Mouse (Mus musculus): ENCODE measurements at regions not wholly inside any gene's neighbourhood (a gene's known extent, or its start where the extent isn't known, plus 50 kb on each side); places are given as distances from the start of the nearest gene placed in this dataset.
"Not testable (repeated sequence)": the region's sequence is repeated elsewhere in the genome, so short reads cannot be mapped to it uniquely, and the experiment has no call there.

GRCm38 (mm10) chr8:5523281-5523680, 418.1 kb upstream of the Slc10a2 start:
- H3K9me3 ChIP-seq (ENCODE audit: control insufficient read depth, low read length), result no peaks in the 10 kb centered on the region
- 79% methylated on average over 4 of the region's 4 CpGs for WGBS
- no peak overlapping the region for H3K9ac ChIP-seq (ENCODE audit: low read depth, low read length)
- no peak for ATAC-seq
- H3K4me1 ChIP-seq (ENCODE audit: control insufficient read depth, insufficient read depth, low read depth, low read length), result no peaks in the 10 kb centered on the region
- H3K27ac ChIP-seq (ENCODE audit: low read depth, low read length), result no peak overlapping the region
- H3K4me3 ChIP-seq (ENCODE audit: low read length), result no peak overlapping the region
- H3K4me2 ChIP-seq (ENCODE audit: low read length), result no peak overlapping the region
- H3K36me3 ChIP-seq (ENCODE audit: control insufficient read depth, insufficient read depth, low read length), result no peaks in the 10 kb centered on the region
- H3K27me3 ChIP-seq (replicated peaks; ENCODE audit: control insufficient read depth, insufficient read depth, low read length), result no peaks in the 10 kb centered on the region

- Histone ChIP-seq H3K4me3 (ENCODE audit: low read length) (no peak overlapping the region), H3K4me1 (ENCODE audit: control insufficient read depth, insufficient read depth, low read depth, low read length) (no peaks in the 10 kb centered on the region), H3K27ac (ENCODE audit: low read depth, low read length) (no peak overlapping the region), H3K4me2 (ENCODE audit: low read length) (no peak overlapping the region), H3K9ac (ENCODE audit: low read depth, low read length) (no peak overlapping the region), H3K36me3 (ENCODE audit: control insufficient read depth, insufficient read depth, low read length) (no peaks in the 10 kb centered on the region), H3K9me3 (ENCODE audit: control insufficient read depth, low read length) (no peaks in the 10 kb centered on the region), H3K27me3 (replicated peaks; ENCODE audit: control insufficient read depth, insufficient read depth, low read length) (no peaks in the 10 kb centered on the region)
- ATAC-seq, result no peak
- 89% methylated on average over 2 of the region's 2 CpGs for WGBS
Measured at GRCm38 (mm10) chr8:5495861-5496260, 390.7 kb upstream of the Slc10a2 start.

- no peak overlapping the region for H3K9ac ChIP-seq (ENCODE audit: low read depth, low read length)
- no peaks in the 10 kb centered on the region for H3K9me3 ChIP-seq (ENCODE audit: control insufficient read depth, low read length)
- no peaks in the 10 kb centered on the region for H3K4me1 ChIP-seq (ENCODE audit: control insufficient read depth, insufficient read depth, low read depth, low read length)
- no peak for ATAC-seq
- no peak overlapping the region for H3K4me2 ChIP-seq (ENCODE audit: low read length)
- no peaks in the 10 kb centered on the region for H3K27me3 ChIP-seq (replicated peaks; ENCODE audit: control insufficient read depth, insufficient read depth, low read length)
- H3K27ac ChIP-seq (ENCODE audit: low read depth, low read length), result no peak overlapping the region
- 92% methylated on average over 3 of the region's 3 CpGs for WGBS
- no peak overlapping the region for H3K4me3 ChIP-seq (ENCODE audit: low read length)
- no peaks in the 10 kb centered on the region for H3K36me3 ChIP-seq (ENCODE audit: control insufficient read depth, insufficient read depth, low read length)
Measured at GRCm38 (mm10) chr8:5490491-5490890, 385.3 kb upstream of the Slc10a2 start.

GRCm38 (mm10) chr8:5482938-5483337, 377.8 kb upstream of the Slc10a2 start:
- Histone ChIP-seq H3K4me3 (ENCODE audit: low read length) (no peak overlapping the region), H3K27ac (ENCODE audit: low read depth, low read length) (no peak overlapping the region), H3K27me3 (replicated peaks; ENCODE audit: control insufficient read depth, insufficient read depth, low read length) (no peaks in the 10 kb centered on the region), H3K9me3 (ENCODE audit: control insufficient read depth, low read length) (no peaks in the 10 kb centered on the region), H3K36me3 (ENCODE audit: control insufficient read depth, insufficient read depth, low read length) (no peaks in the 10 kb centered on the region), H3K4me1 (ENCODE audit: control insufficient read depth, insufficient read depth, low read depth, low read length) (no peaks in the 10 kb centered on the region), H3K4me2 (ENCODE audit: low read length) (no peak overlapping the region), H3K9ac (ENCODE audit: low read depth, low read length) (no peak overlapping the region)
- ATAC-seq, result no peak
- WGBS, result 90% methylated on average over 1 of the region's 1 CpGs

GRCm38 (mm10) chr8:5472999-5473398, 367.8 kb upstream of the Slc10a2 start:
- no peak overlapping the region for H3K9ac ChIP-seq (ENCODE audit: low read depth, low read length)
- no peaks in the 10 kb centered on the region for H3K27me3 ChIP-seq (replicated peaks; ENCODE audit: control insufficient read depth, insufficient read depth, low read length)
- no peaks in the 10 kb centered on the region for H3K9me3 ChIP-seq (ENCODE audit: control insufficient read depth, low read length)
- H3K4me3 ChIP-seq (ENCODE audit: low read length), result no peak overlapping the region
- no peak overlapping the region for H3K4me2 ChIP-seq (ENCODE audit: low read length)
- no peak overlapping the region for H3K27ac ChIP-seq (ENCODE audit: low read depth, low read length)
- H3K4me1 ChIP-seq (ENCODE audit: control insufficient read depth, insufficient read depth, low read depth, low read length), result no peaks in the 10 kb centered on the region
- no peaks in the 10 kb centered on the region for H3K36me3 ChIP-seq (ENCODE audit: control insufficient read depth, insufficient read depth, low read length)
- 0 out of 2 replicates have a peak, but pooled peaks have one; percentile 58 for ATAC-seq

- H3K27ac ChIP-seq (ENCODE audit: low read depth, low read length), result no peak overlapping the region
- H3K4me1 ChIP-seq (ENCODE audit: control insufficient read depth, insufficient read depth, low read depth, low read length), result no peaks in the 10 kb centered on the region
- no peak overlapping the region for H3K4me3 ChIP-seq (ENCODE audit: low read length)
- no peak overlapping the region for H3K4me2 ChIP-seq (ENCODE audit: low read length)
- no peaks in the 10 kb centered on the region for H3K9me3 ChIP-seq (ENCODE audit: control insufficient read depth, low read length)
- H3K27me3 ChIP-seq (replicated peaks; ENCODE audit: control insufficient read depth, insufficient read depth, low read length), result no peaks in the 10 kb centered on the region
- 93% methylated on average over 1 of the region's 1 CpGs for WGBS
- H3K36me3 ChIP-seq (ENCODE audit: control insufficient read depth, insufficient read depth, low read length), result no peaks in the 10 kb centered on the region
- no peak for ATAC-seq
- no peak overlapping the region for H3K9ac ChIP-seq (ENCODE audit: low read depth, low read length)
Measured at GRCm38 (mm10) chr8:5472582-5472981, 367.4 kb upstream of the Slc10a2 start.

GRCm38 (mm10) chr8:5457619-5458018, 352.5 kb upstream of the Slc10a2 start:
- WGBS, result 89% methylated on average over 1 of the region's 1 CpGs
- no peak overlapping the region for H3K9ac ChIP-seq (ENCODE audit: low read depth, low read length)
- no peak overlapping the region for H3K4me2 ChIP-seq (ENCODE audit: low read length)
- H3K36me3 ChIP-seq (ENCODE audit: control insufficient read depth, insufficient read depth, low read length), result no peaks in the 10 kb centered on the region
- ATAC-seq, result no peak
- H3K27me3 ChIP-seq (replicated peaks; ENCODE audit: control insufficient read depth, insufficient read depth, low read length), result no peaks in the 10 kb centered on the region
- no peaks in the 10 kb centered on the region for H3K4me1 ChIP-seq (ENCODE audit: control insufficient read depth, insufficient read depth, low read depth, low read length)
- no peaks in the 10 kb centered on the region for H3K9me3 ChIP-seq (ENCODE audit: control insufficient read depth, low read length)
- H3K27ac ChIP-seq (ENCODE audit: low read depth, low read length), result no peak overlapping the region
- H3K4me3 ChIP-seq (ENCODE audit: low read length), result no peak overlapping the region

GRCm38 (mm10) chr8:5453469-5453868, 348.3 kb upstream of the Slc10a2 start:
- H3K4me1 ChIP-seq (ENCODE audit: control insufficient read depth, insufficient read depth, low read depth, low read length), result no peaks in the 10 kb centered on the region
- H3K36me3 ChIP-seq (ENCODE audit: control insufficient read depth, insufficient read depth, low read length), result no peaks in the 10 kb centered on the region
- no peaks in the 10 kb centered on the region for H3K9me3 ChIP-seq (ENCODE audit: control insufficient read depth, low read length)
- no peak overlapping the region for H3K9ac ChIP-seq (ENCODE audit: low read depth, low read length)
- no peak overlapping the region for H3K4me2 ChIP-seq (ENCODE audit: low read length)
- H3K4me3 ChIP-seq (ENCODE audit: low read length), result no peak overlapping the region
- no peaks in the 10 kb centered on the region for H3K27me3 ChIP-seq (replicated peaks; ENCODE audit: control insufficient read depth, insufficient read depth, low read length)
- ATAC-seq, result no peak
- WGBS, result 92% methylated on average over 4 of the region's 4 CpGs
- no peak overlapping the region for H3K27ac ChIP-seq (ENCODE audit: low read depth, low read length)

- WGBS, result 89% methylated on average over 5 of the region's 5 CpGs
- not testable (repeated sequence) for ATAC-seq; H3K4me2 ChIP-seq (ENCODE audit: low read length)
Measured at GRCm38 (mm10) chr8:5442243-5442642, 337.1 kb upstream of the Slc10a2 start.

GRCm38 (mm10) chr8:5440404-5440803, 335.3 kb upstream of the Slc10a2 start:
- H3K36me3 ChIP-seq (ENCODE audit: control insufficient read depth, insufficient read depth, low read length); H3K4me3 ChIP-seq (ENCODE audit: low read length); H3K4me2 ChIP-seq (ENCODE audit: low read length); ATAC-seq; H3K4me1 ChIP-seq (ENCODE audit: control insufficient read depth, insufficient read depth, low read depth, low read length); H3K9me3 ChIP-seq (ENCODE audit: control insufficient read depth, low read length); H3K9ac ChIP-seq (ENCODE audit: low read depth, low read length); H3K27me3 ChIP-seq (replicated peaks; ENCODE audit: control insufficient read depth, insufficient read depth, low read length); H3K27ac ChIP-seq (ENCODE audit: low read depth, low read length): not testable (repeated sequence)
- WGBS, result 94% methylated on average over 3 of the region's 3 CpGs

More at GRCm38 (mm10) chr8:5442243-5442642, 337.1 kb upstream of the Slc10a2 start:
- not testable (repeated sequence) for H3K36me3 ChIP-seq (ENCODE audit: control insufficient read depth, insufficient read depth, low read length); H3K27ac ChIP-seq (ENCODE audit: low read depth, low read length); H3K27me3 ChIP-seq (replicated peaks; ENCODE audit: control insufficient read depth, insufficient read depth, low read length); H3K9me3 ChIP-seq (ENCODE audit: control insufficient read depth, low read length); H3K4me1 ChIP-seq (ENCODE audit: control insufficient read depth, insufficient read depth, low read depth, low read length); H3K9ac ChIP-seq (ENCODE audit: low read depth, low read length); H3K4me3 ChIP-seq (ENCODE audit: low read length)
